Mouse (Mus musculus) midbrain, postnatal 0 days (tissue): ENCODE data around the gene Chrnb1. TPM values are rescaled to one million over a fixed set of nuclear protein-coding genes. Genes with fewer than 3 reads are reported as not detected.

ENCODE experiments used
- ATAC-seq: fragments of 200-750 bp; cut with Nextera tagmentation; 2 replicates; pipeline ENCODE4 v1.8.0; 2017; ENCODE audit warnings: moderate number of reproducible peaks, mild to moderate bottlenecking, moderate TSS enrichment, moderate library complexity; ENCODE audit not compliant: low FRiP score
- DNase-seq: peaks from one replicate; pipeline ENCODE4 v3.0.0-alpha.2; 2015; ENCODE audit warnings: low spot score
- H3K27ac ChIP-seq: fragments of 300-500 bp; sonication (generic); 2 replicates; pipeline ENCODE4 v1.5.1; 2014; ENCODE audit warnings: low read depth, mild to moderate bottlenecking, low read length, mixed read lengths
- H3K27me3 ChIP-seq: fragments of 300-500 bp; sonication (generic); 2 replicates; pipeline ENCODE4 v1.6.1; 2014; ENCODE audit warnings: low read length, control low read depth, mixed read lengths; ENCODE audit not compliant: insufficient read depth
- H3K36me3 ChIP-seq: fragments of 300-500 bp; sonication (generic); 2 replicates; pipeline ENCODE4 v1.6.1; 2014; ENCODE audit warnings: low read length, control low read depth, mixed read lengths; ENCODE audit not compliant: insufficient read depth
- H3K4me1 ChIP-seq: fragments of 300-500 bp; sonication (generic); 2 replicates; pipeline ENCODE4 v1.6.1; 2014; ENCODE audit warnings: mild to moderate bottlenecking, control low read depth, antibody characterized with exemption, low read length, mixed read lengths; ENCODE audit not compliant: insufficient read depth
- H3K4me2 ChIP-seq: fragments of 300-500 bp; sonication (generic); 2 replicates; pipeline ENCODE4 v1.6.1; 2014; ENCODE audit warnings: low read depth, mild to moderate bottlenecking, low read length, mixed read lengths; ENCODE audit not compliant: poor library complexity, severe bottlenecking
- H3K4me3 ChIP-seq: fragments of 300-500 bp; sonication (generic); 2 replicates; pipeline ENCODE4 v1.5.1; 2014; ENCODE audit warnings: low read depth, mild to moderate bottlenecking, low read length, moderate library complexity
- H3K9ac ChIP-seq: fragments of 300-500 bp; sonication (generic); replicated peaks from 2 replicates; pipeline ENCODE4 v1.6.1; 2014; ENCODE audit warnings: mild to moderate bottlenecking, low read length, moderate library complexity, mixed read lengths; ENCODE audit not compliant: poor library complexity, severe bottlenecking
- H3K9me3 ChIP-seq: fragments of 300-500 bp; sonication (generic); 2 replicates; pipeline ENCODE4 v1.6.1; 2016; ENCODE audit warnings: low read length, control low read depth
- CTCF ChIP-seq: IDR thresholded peaks from 2 replicates; pipeline ENCODE4 v1.5.1; 2016; ENCODE audit warnings: antibody characterized with exemption, mild to moderate bottlenecking
- WGBS: fragments of 180-500 bp; shearing (Covaris S2); extraction: QIAGEN DNeasy Blood & Tissue Kit; methylation state at CpG from one replicate; pipeline ENCODE4 v1.1.7; 2014; 5-methylcytosine and 5-hydroxymethylcytosine counted together
- polyA plus RNA-seq: library from polyadenylated mRNA; unstranded; fragments of >200 nt; fragmentation: Nextera tagmentation; extraction: Ambion mirVana; gene quantifications from 2 replicates; pipeline ENCODE4 v1.2.1, GENCODE M21; 2015
- total RNA-seq: library from RNA; depleted of rRNA; stranded (reverse); fragments of >200 nt; gene quantifications from 2 replicates; pipeline ENCODE4 v1.2.3, GENCODE M21; 2014

The Chrnb1 gene
- total and polyA plus RNA-seq, 2 experiments from 2014 or later = 1.1 to 1.5 TPM

GRCm38 (mm10) chr11:69822080-69822479 is 26.3 kb upstream of the Chrnb1 start, which contains the start of gene Spem1:
Spem1 (minus strand) TSS chr11:69822180.
- Histone ChIP-seq H3K4me3 (no peak within 1 kb of the TSS), H3K36me3 (peaks cover 32% of the 10 kb centered on the region), H3K9ac (no peak within 1 kb of the TSS), H3K27ac (no peak within 1 kb of the TSS), H3K4me1 (no peaks in the 10 kb centered on the region), H3K4me2 (no peak within 1 kb of the TSS), H3K27me3 (no peaks in the 10 kb centered on the region), H3K9me3 (no peaks in the 10 kb centered on the region)
- TF ChIP-seq CTCF = no peak
- DNase-seq = no peak
- ATAC-seq = no peak
- WGBS = 93% methylated on average over 3 of the region's 3 CpGs

GRCm38 (mm10) chr11:69818871-69819270 is 23.1 kb upstream of the Chrnb1 start:
- DNase-seq (no peak), ATAC-seq (no peak)
- no peak for TF ChIP-seq CTCF
- Histone ChIP-seq H3K36me3 (peaks cover 3% of the 10 kb centered on the region; the same call in 1 of the 2 replicates), H3K27ac (no peak overlapping the region), H3K4me1 (no peaks in the 10 kb centered on the region), H3K27me3 (no peaks in the 10 kb centered on the region), H3K4me3 (no peak overlapping the region), H3K4me2 (no peak overlapping the region), H3K9ac (no peak overlapping the region), H3K9me3 (no peaks in the 10 kb centered on the region)
- WGBS = 90% methylated on average over 8 of the region's 8 CpGs

GRCm38 (mm10) chr11:69818365-69818764 is 22.6 kb upstream of the Chrnb1 start, which contains the start of gene Spem2:
Spem2 (minus strand) TSS chr11:69818465.
- Histone ChIP-seq H3K4me3 (no peak within 1 kb of the TSS), H3K27me3 (no peaks in the 10 kb centered on the region), H3K36me3 (no peaks in the 10 kb centered on the region), H3K4me1 (no peaks in the 10 kb centered on the region), H3K9ac (no peak within 1 kb of the TSS), H3K4me2 (no peak within 1 kb of the TSS), H3K9me3 (no peaks in the 10 kb centered on the region), H3K27ac (no peak within 1 kb of the TSS)
- no peak for ATAC-seq
- WGBS = 76% methylated on average over 2 of the region's 2 CpGs
- TF ChIP-seq CTCF = no peak
- no peak for DNase-seq

GRCm38 (mm10) chr11:69816520-69816919 is 20.8 kb upstream of the Chrnb1 start:
- H3K27ac ChIP-seq = no peak overlapping the region
- H3K27me3 ChIP-seq = no peaks in the 10 kb centered on the region
- no peak overlapping the region for H3K4me3 ChIP-seq
- no peaks in the 10 kb centered on the region for H3K36me3 ChIP-seq
- H3K9me3 ChIP-seq = no peaks in the 10 kb centered on the region
- WGBS = 95% methylated on average over 12 of the region's 12 CpGs
- H3K4me2 ChIP-seq = no peak overlapping the region
- no peak for DNase-seq
- no peak for TF ChIP-seq CTCF
- no peak for ATAC-seq
- H3K9ac ChIP-seq = no peak overlapping the region
- no peaks in the 10 kb centered on the region for H3K4me1 ChIP-seq

GRCm38 (mm10) chr11:69815155-69815554 is 19.4 kb upstream of the Chrnb1 start, which contains the start of gene Gm39566:
Gm39566 (minus strand) TSS chr11:69815298.
- no peak within 1 kb of the TSS for H3K4me3 ChIP-seq
- H3K36me3 ChIP-seq = no peaks in the 10 kb centered on the region
- no peak within 1 kb of the TSS for H3K27ac ChIP-seq
- no peak within 1 kb of the TSS for H3K4me2 ChIP-seq
- DNase-seq (no peak), ATAC-seq (no peak)
- H3K9ac ChIP-seq = no peak within 1 kb of the TSS
- no peaks in the 10 kb centered on the region for H3K27me3 ChIP-seq
- H3K4me1 ChIP-seq = no peaks in the 10 kb centered on the region
- 65% methylated on average over 10 of the region's 10 CpGs for WGBS
- no peak for TF ChIP-seq CTCF
- no peaks in the 10 kb centered on the region for H3K9me3 ChIP-seq

- no peaks in the 10 kb centered on the region for H3K9me3 ChIP-seq
- H3K4me2 ChIP-seq = no peak overlapping the region
- 0 out of 2 replicates have a peak, but pooled peaks cover 2% of the 10 kb centered on the region for H3K27me3 ChIP-seq
- DNase-seq = no peak
- H3K27ac ChIP-seq = no peak overlapping the region
- H3K4me3 ChIP-seq = no peak overlapping the region
- H3K4me1 ChIP-seq = no peaks in the 10 kb centered on the region
- H3K36me3 ChIP-seq = no peaks in the 10 kb centered on the region
- TF ChIP-seq CTCF = no peak
- no peak for ATAC-seq
- no peak overlapping the region for H3K9ac ChIP-seq
Observed at GRCm38 (mm10) chr11:69810280-69810679, 14.5 kb upstream of the Chrnb1 start.
